In the genomic region with DNA sequence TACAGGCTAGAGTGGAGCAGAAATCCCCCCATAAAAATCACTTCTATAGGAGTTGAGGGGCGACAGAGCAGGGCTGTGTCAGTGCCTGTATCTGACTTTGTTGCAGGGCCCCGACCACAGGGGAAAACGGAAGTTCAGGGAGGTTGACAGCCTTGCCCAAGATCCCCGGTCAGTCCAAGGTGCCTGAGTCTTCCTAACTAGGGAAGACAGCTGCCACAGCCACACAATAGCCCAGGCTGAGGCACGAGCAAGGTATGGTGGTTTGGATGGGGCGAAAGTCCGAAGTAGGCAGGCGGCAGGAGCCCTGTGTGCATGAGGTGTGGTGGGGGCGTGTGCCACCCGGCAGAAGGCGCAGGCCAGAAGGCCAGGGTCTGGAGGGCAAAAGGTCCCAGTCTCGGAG, we compare ENCODE assay signal across 8 mouse cellular contexts. TPM values are rescaled to one million over a fixed set of nuclear protein-coding genes. Genes with fewer than 3 reads are reported as not detected.
DNase-seq lines count a peak whose midpoint lies in the region; ATAC-seq and TF ChIP-seq lines count a peak whose summit lies in the region.

TSS of gene Slc16a3 (plus strand) at position 153 of the 400 bp plus-strand sequence.

- peak within 1 kb of the TSS; percentile 91 for H3K27ac ChIP-seq in heart, embryonic 11.5 days (ENCODE audit: low read depth, low read length)
- peak within 1 kb of the TSS; percentile 95 for H3K27ac ChIP-seq in liver, embryonic 12.5 days
- H3K27ac ChIP-seq in small intestine, adult 2 months (ENCODE audit: insufficient read depth, low read depth, low read length) = peak within 1 kb of the TSS; percentile 55

- peaks cover 29% of the 10 kb centered on the region for H3K4me1 ChIP-seq in heart, embryonic 11.5 days (ENCODE audit: control insufficient read depth, insufficient read depth, low read length)
- H3K4me1 ChIP-seq in G1E (ENCODE audit: insufficient read depth, low read depth, low read length) = peaks cover 49% of the 10 kb centered on the region
- H3K4me1 ChIP-seq in liver, embryonic 12.5 days = peaks cover 51% of the 10 kb centered on the region
- H3K4me1 ChIP-seq in small intestine, adult 2 months (ENCODE audit: control insufficient read depth, insufficient read depth, insufficient read length, low read length) = peaks cover 27% of the 10 kb centered on the region

- peak within 1 kb of the TSS; percentile 67 for H3K4me3 ChIP-seq in heart, embryonic 11.5 days (ENCODE audit: low read depth, low read length)
- peak within 1 kb of the TSS; percentile 70 for H3K4me3 ChIP-seq in G1E (ENCODE audit: low read depth, low read length)
- peak within 1 kb of the TSS; percentile 76 for H3K4me3 ChIP-seq in liver, embryonic 12.5 days
- peak within 1 kb of the TSS; percentile 72 for H3K4me3 ChIP-seq in small intestine, adult 2 months (ENCODE audit: low read depth, low read length)

- no peak for TF ChIP-seq POLR2A in small intestine, adult 2 months (IDR thresholded peaks at IDR 0.05; ENCODE audit: low read depth, low read length)

- TF ChIP-seq CTCF in G1E (IDR thresholded peaks at IDR 0.05; ENCODE audit: low read depth, low read length) = no peak
- no peak for TF ChIP-seq CTCF in small intestine, adult 2 months (IDR thresholded peaks at IDR 0.05; ENCODE audit: extremely low read depth, insufficient read length, insufficient replicate concordance, low read depth, low read length)

- H3K9me3 ChIP-seq in heart, embryonic 11.5 days (replicated peaks; ENCODE audit: control insufficient read depth, low read length) = no peaks in the 10 kb centered on the region
- 0 out of 2 replicates have a peak, but pooled peaks cover 1% of the 10 kb centered on the region for H3K9me3 ChIP-seq in G1E (replicated peaks)
- no peaks in the 10 kb centered on the region for H3K9me3 ChIP-seq in liver, embryonic 12.5 days (replicated peaks)

- H3K27me3 ChIP-seq in heart, embryonic 11.5 days (ENCODE audit: control insufficient read depth, insufficient read depth, low read length) = peaks cover 7% of the 10 kb centered on the region
- H3K27me3 ChIP-seq in G1E (ENCODE audit: insufficient read depth, low read length) = peaks cover 37% of the 10 kb centered on the region
- H3K27me3 ChIP-seq in liver, embryonic 12.5 days (replicated peaks) = peaks cover 49% of the 10 kb centered on the region
- no peaks in the 10 kb centered on the region for H3K27me3 ChIP-seq in small intestine, adult 2 months (ENCODE audit: control insufficient read depth, insufficient read depth, low read length)

- DNase-seq in heart, adult 9 months (ENCODE audit: low spot score in 2 of 2) = no peak
- DNase-seq in G1E (ENCODE audit: low spot score) = no peak
- no peak for DNase-seq in gastrocnemius, postnatal 36 days
- no peak for DNase-seq in retina, postnatal 1 day
- no peak for DNase-seq in left cerebral cortex, postnatal 4 days

- ATAC-seq in heart, embryonic 11.5 days (replicated peaks; ENCODE audit: insufficient number of reproducible peaks, low FRiP score, low TSS enrichment) = no peak
- ATAC-seq in G1E (ENCODE audit: extremely low read depth, insufficient number of reproducible peaks, low FRiP score, poor library complexity, severe bottlenecking) = no peak
- no peak for ATAC-seq in liver, embryonic 12.5 days

- no peaks in the 10 kb centered on the region for H3K36me3 ChIP-seq in heart, embryonic 11.5 days (ENCODE audit: control insufficient read depth, insufficient read depth, low read length)
- peaks cover 17% of the 10 kb centered on the region for H3K36me3 ChIP-seq in G1E (replicated peaks)
- H3K36me3 ChIP-seq in liver, embryonic 12.5 days = peaks cover 7% of the 10 kb centered on the region; the same call in 1 of the 2 replicates
- no peaks in the 10 kb centered on the region for H3K36me3 ChIP-seq in small intestine, adult 2 months (ENCODE audit: control insufficient read depth, insufficient read depth, low read length)

- H3K4me2 ChIP-seq in heart, embryonic 11.5 days = peak within 1 kb of the TSS; percentile 79
- peak within 1 kb of the TSS; percentile 96 for H3K4me2 ChIP-seq in liver, embryonic 12.5 days

- WGBS in heart, embryonic 11.5 days (ENCODE audit: insufficient replicate concordance) = 20% methylated on average over 12 of the region's 12 CpGs
- 10% methylated on average over 12 of the region's 12 CpGs for WGBS in liver, embryonic 12.5 days (ENCODE audit: insufficient replicate concordance)
- WGBS in small intestine, adult 2 months = 6% methylated on average over 12 of the region's 12 CpGs

- intact Hi-C loops in gastrocnemius, postnatal 36 days (cut with DNase I) = no loop called here
- intact Hi-C loops in left cerebral cortex, postnatal 4 days (cut with DNase I) = no loop called here

- H3K9ac ChIP-seq in heart, embryonic 11.5 days (ENCODE audit: low read depth, low read length) = peak within 1 kb of the TSS; percentile 91
- peak within 1 kb of the TSS; percentile 95 for H3K9ac ChIP-seq in liver, embryonic 12.5 days

RNA-seq across cellular contexts. Expression of gene Slc16a3, which starts in this region (rescaled TPM):
- 176 and 189 TPM in 2 replicates for polyA plus RNA-seq in heart, embryonic 11.5 days (2014; fragmentation: Nextera tagmentation; extraction: Ambion mirVana)
- total RNA-seq in G1E (2014; fragmentation: Nextera tagmentation) = 4.3 TPM in 1 of 2 replicates, not detected in the other
- 10.0 and 15.5 TPM in 2 replicates for total RNA-seq in G1E (2017)
- polyA plus RNA-seq in G1E (2012) = 13.1 and 17.4 TPM in 2 replicates
- total RNA-seq in gastrocnemius, postnatal 36 days (2021) = 100 to 1,000 TPM; 365 to 521 TPM
- 166 and 170 TPM in 2 replicates for polyA plus RNA-seq in liver, embryonic 12.5 days (2016; fragmentation: Nextera tagmentation; extraction: Ambion mirVana)
- polyA plus RNA-seq in small intestine, adult 2 months (2012; rRNA removed) = 56.8 and 68.9 TPM in 2 replicates
- total RNA-seq in left cerebral cortex, postnatal 4 days (2021) = 1 to 10 TPM; 1.4 to 3.6 TPM

Comparison
In these comparisons a context has a peak if more than half of its experiments do, and no peak if none do; other contexts are left out.
1. RNA of gene Slc16a3 (total RNA-seq): 365 to 521 TPM in gastrocnemius, postnatal 36 days; 4.3 to 15.5 TPM in G1E and 1.4 to 3.6 TPM in left cerebral cortex, postnatal 4 days; every median in the first group is over 10 times any median in the second.
2. Peak in every context shown above with its lines, with median percentiles within 50 percentile points of each other: H3K27ac ChIP-seq and H3K4me3 ChIP-seq.